Mouse (Mus musculus): ENCODE data around the gene Samd4. TPM values are rescaled to one million over a fixed set of nuclear protein-coding genes. Genes with fewer than 3 reads are reported as not detected.

Gene Samd4
- polyA plus RNA-seq, 1 experiment from 2014 or later = 0.87 TPM

GRCm38 (mm10) chr14:47127987-47128386 is 245.3 kb downstream of the Samd4 start:
- WGBS (ENCODE audit: insufficient replicate concordance) = 69% methylated on average over 5 of the region's 5 CpGs
- no peak overlapping the region for H3K27ac ChIP-seq (ENCODE audit: low read length)
- H3K36me3 ChIP-seq (ENCODE audit: control insufficient read depth, insufficient read depth) = no peaks in the 10 kb centered on the region
- H3K9me3 ChIP-seq (replicated peaks; ENCODE audit: control insufficient read depth, low read length) = no peaks in the 10 kb centered on the region
- no peak for ATAC-seq (ENCODE audit: low read depth)
- no peaks in the 10 kb centered on the region for H3K4me1 ChIP-seq (ENCODE audit: control insufficient read depth, low read depth, low read length)
- no peak overlapping the region for H3K9ac ChIP-seq (ENCODE audit: low read depth, low read length)
- no peak overlapping the region for H3K4me3 ChIP-seq (ENCODE audit: low read depth, low read length)
- no peaks in the 10 kb centered on the region for H3K27me3 ChIP-seq (ENCODE audit: control insufficient read depth, insufficient read depth, low read depth, low read length)
- no peak overlapping the region for H3K4me2 ChIP-seq (ENCODE audit: low read depth, low read length)

GRCm38 (mm10) chr14:47133948-47134347 is 251.3 kb downstream of the Samd4 start:
- no peak overlapping the region for H3K4me3 ChIP-seq (ENCODE audit: low read depth, low read length)
- no peak overlapping the region for H3K4me2 ChIP-seq (ENCODE audit: low read depth, low read length)
- H3K4me1 ChIP-seq (ENCODE audit: control insufficient read depth, low read depth, low read length) = no peaks in the 10 kb centered on the region
- 66% methylated on average over 10 of the region's 10 CpGs for WGBS (ENCODE audit: insufficient replicate concordance)
- no peak for ATAC-seq (ENCODE audit: low read depth)
- H3K9ac ChIP-seq (ENCODE audit: low read depth, low read length) = no peak overlapping the region
- no peaks in the 10 kb centered on the region for H3K27me3 ChIP-seq (ENCODE audit: control insufficient read depth, insufficient read depth, low read depth, low read length)
- H3K36me3 ChIP-seq (ENCODE audit: control insufficient read depth, insufficient read depth) = no peaks in the 10 kb centered on the region
- H3K9me3 ChIP-seq (replicated peaks; ENCODE audit: control insufficient read depth, low read length) = no peaks in the 10 kb centered on the region
- H3K27ac ChIP-seq (ENCODE audit: low read length) = no peak overlapping the region

- Histone ChIP-seq H3K27me3 (ENCODE audit: control insufficient read depth, insufficient read depth, low read depth, low read length) (no peaks in the 10 kb centered on the region), H3K4me3 (ENCODE audit: low read depth, low read length) (no peak overlapping the region), H3K4me1 (ENCODE audit: control insufficient read depth, low read depth, low read length) (no peaks in the 10 kb centered on the region), H3K4me2 (ENCODE audit: low read depth, low read length) (no peak overlapping the region), H3K9me3 (replicated peaks; ENCODE audit: control insufficient read depth, low read length) (no peaks in the 10 kb centered on the region), H3K36me3 (ENCODE audit: control insufficient read depth, insufficient read depth) (no peaks in the 10 kb centered on the region), H3K9ac (ENCODE audit: low read depth, low read length) (no peak overlapping the region), H3K27ac (ENCODE audit: low read length) (no peak overlapping the region)
- WGBS (ENCODE audit: insufficient replicate concordance) = 53% methylated on average over 5 of the region's 5 CpGs
- no peak for ATAC-seq (ENCODE audit: low read depth)
These were observed 254.0 kb downstream of the Samd4 start for GRCm38 (mm10) chr14:47136637-47137036.

GRCm38 (mm10) chr14:47138853-47139252 is 256.2 kb downstream of the Samd4 start:
- Histone ChIP-seq H3K27me3 (ENCODE audit: control insufficient read depth, insufficient read depth, low read depth, low read length) (no peaks in the 10 kb centered on the region), H3K9ac (ENCODE audit: low read depth, low read length) (no peak overlapping the region), H3K9me3 (replicated peaks; ENCODE audit: control insufficient read depth, low read length) (no peaks in the 10 kb centered on the region), H3K4me1 (ENCODE audit: control insufficient read depth, low read depth, low read length) (no peaks in the 10 kb centered on the region), H3K27ac (ENCODE audit: low read length) (no peak overlapping the region), H3K4me3 (ENCODE audit: low read depth, low read length) (no peak overlapping the region), H3K4me2 (ENCODE audit: low read depth, low read length) (no peak overlapping the region), H3K36me3 (ENCODE audit: control insufficient read depth, insufficient read depth) (no peaks in the 10 kb centered on the region)
- ATAC-seq (ENCODE audit: low read depth) = no peak
- 19% methylated on average over 3 of the region's 3 CpGs for WGBS (ENCODE audit: insufficient replicate concordance)

- Histone ChIP-seq H3K27me3 (ENCODE audit: control insufficient read depth, insufficient read depth, low read depth, low read length) (no peaks in the 10 kb centered on the region), H3K36me3 (ENCODE audit: control insufficient read depth, insufficient read depth) (no peaks in the 10 kb centered on the region), H3K4me3 (ENCODE audit: low read depth, low read length) (no peak overlapping the region), H3K4me1 (ENCODE audit: control insufficient read depth, low read depth, low read length) (no peaks in the 10 kb centered on the region), H3K9ac (ENCODE audit: low read depth, low read length) (no peak overlapping the region), H3K9me3 (replicated peaks; ENCODE audit: control insufficient read depth, low read length) (no peaks in the 10 kb centered on the region), H3K4me2 (ENCODE audit: low read depth, low read length) (no peak overlapping the region), H3K27ac (ENCODE audit: low read length) (no peak overlapping the region)
- no peak for ATAC-seq (ENCODE audit: low read depth)
- WGBS (ENCODE audit: insufficient replicate concordance) = 88% methylated on average over 5 of the region's 5 CpGs
These were observed 261.7 kb downstream of the Samd4 start for GRCm38 (mm10) chr14:47144326-47144725.

- Histone ChIP-seq H3K9me3 (replicated peaks; ENCODE audit: control insufficient read depth, low read length) (no peaks in the 10 kb centered on the region), H3K4me2 (ENCODE audit: low read depth, low read length) (no peak overlapping the region)
- WGBS (ENCODE audit: insufficient replicate concordance) = 62% methylated on average over 6 of the region's 6 CpGs
These were observed 268.7 kb downstream of the Samd4 start for GRCm38 (mm10) chr14:47151306-47151705.

GRCm38 (mm10) chr14:47154303-47154702 is 271.6 kb downstream of the Samd4 start:
- H3K9ac ChIP-seq (ENCODE audit: low read depth, low read length) = no peak overlapping the region
- no peak overlapping the region for H3K4me3 ChIP-seq (ENCODE audit: low read depth, low read length)
- no peaks in the 10 kb centered on the region for H3K4me1 ChIP-seq (ENCODE audit: control insufficient read depth, low read depth, low read length)
- 65% methylated on average over 3 of the region's 3 CpGs for WGBS (ENCODE audit: insufficient replicate concordance)
- no peak overlapping the region for H3K27ac ChIP-seq (ENCODE audit: low read length)
- H3K36me3 ChIP-seq (ENCODE audit: control insufficient read depth, insufficient read depth) = no peaks in the 10 kb centered on the region
- H3K4me2 ChIP-seq (ENCODE audit: low read depth, low read length) = no peak overlapping the region
- no peaks in the 10 kb centered on the region for H3K27me3 ChIP-seq (ENCODE audit: control insufficient read depth, insufficient read depth, low read depth, low read length)
- H3K9me3 ChIP-seq (replicated peaks; ENCODE audit: control insufficient read depth, low read length) = no peaks in the 10 kb centered on the region
- no peak for ATAC-seq (ENCODE audit: low read depth)

More at GRCm38 (mm10) chr14:47151306-47151705, 268.7 kb downstream of the Samd4 start:
- no peaks in the 10 kb centered on the region for H3K36me3 ChIP-seq (ENCODE audit: control insufficient read depth, insufficient read depth)
- no peaks in the 10 kb centered on the region for H3K27me3 ChIP-seq (ENCODE audit: control insufficient read depth, insufficient read depth, low read depth, low read length)
- no peak overlapping the region for H3K9ac ChIP-seq (ENCODE audit: low read depth, low read length)
- H3K27ac ChIP-seq (ENCODE audit: low read length) = no peak overlapping the region
- no peak overlapping the region for H3K4me3 ChIP-seq (ENCODE audit: low read depth, low read length)
- no peak for ATAC-seq (ENCODE audit: low read depth)
- no peaks in the 10 kb centered on the region for H3K4me1 ChIP-seq (ENCODE audit: control insufficient read depth, low read depth, low read length)

Small RNAs within 50 kb of the gene (microRNA-seq; reads per million reads assigned to microRNA genes)
- gene Mir378c = 10.3 reads per million, percentile 28 among the genes with 10 or more reads in this experiment

Other genes with a start within 250 kb of the Samd4 start
- gene Cdkn3, start 122.3 kb upstream of the Samd4 start, polyA plus RNA-seq (2015; fragmentation: Nextera tagmentation; extraction: Ambion mirVana) = 97.9 and 109 TPM in 2 replicates
- 73.6 and 76.3 TPM in 2 replicates for gene Cnih1, start 94.4 kb upstream of the Samd4 start, polyA plus RNA-seq (2015; fragmentation: Nextera tagmentation; extraction: Ambion mirVana)
- 22.5 and 24.2 TPM in 2 replicates for gene Gmfb, start 60.6 kb upstream of the Samd4 start, polyA plus RNA-seq (2015; fragmentation: Nextera tagmentation; extraction: Ambion mirVana)
- 18.4 and 19.7 TPM in 2 replicates for gene Cgrrf1, start 50.7 kb upstream of the Samd4 start, polyA plus RNA-seq (2015; fragmentation: Nextera tagmentation; extraction: Ambion mirVana)